Mouse (Mus musculus): ENCODE data around the gene Arfgap1. TPM values are rescaled to one million over a fixed set of nuclear protein-coding genes. Genes with fewer than 3 reads are reported as not detected.

Arfgap1 gene
- total RNA-seq, 1 experiment = 55.0 TPM

DNA sequence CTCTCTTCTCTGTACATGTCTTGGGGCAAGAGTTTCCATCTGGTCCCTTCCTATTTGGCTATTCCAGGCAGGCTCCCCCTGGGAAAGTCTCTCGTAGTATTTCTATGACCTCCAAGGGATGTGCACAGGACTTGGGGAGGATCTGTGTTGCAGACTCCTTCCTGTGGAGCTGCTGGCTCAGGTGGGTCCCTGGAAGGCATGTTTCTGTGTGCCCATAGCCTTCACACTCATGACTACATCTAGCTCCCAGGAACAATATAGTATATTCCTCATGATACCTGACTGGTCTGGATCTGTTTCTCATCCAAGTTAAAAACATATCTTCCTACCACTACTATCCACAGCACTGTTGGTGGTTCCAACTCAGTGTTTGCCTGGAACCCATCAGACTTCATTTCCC is 20.0 kb downstream of the Arfgap1 start:
- in situ Hi-C loops (cut with MboI; ENCODE audit: low sequenced_read_pairs in 2 of 2, unreplicated experiment in 2 of 2) = no loop called here
- no peak overlapping the region for H3K9ac ChIP-seq (ENCODE audit: insufficient read depth, low read depth, low read length, poor library complexity, severe bottlenecking)
- peaks cover 5% of the 10 kb centered on the region; the same call in 1 of the 2 replicates for H3K36me3 ChIP-seq (ENCODE audit: control insufficient read depth, insufficient read depth, low read length, poor library complexity, severe bottlenecking)
- no peaks in the 10 kb centered on the region for H3K9me3 ChIP-seq (ENCODE audit: control insufficient read depth, insufficient read depth, low read depth, low read length)
- peaks cover 0 to 4% of the 10 kb centered on the region in 2 experiments; a peak in 2 of 4 replicates for H3K4me1 ChIP-seq (ENCODE audit: control insufficient read depth in 2 of 2, insufficient read depth in 2 of 2, low read length in 2 of 2, poor library complexity in 1 of 2)
- no peak for DNase-seq (ENCODE audit: low read depth, low spot score)
- H3K4me3 ChIP-seq (ENCODE audit: insufficient read depth in 1 of 2, low read depth in 1 of 2, low read length in 2 of 2, poor library complexity in 1 of 2, severe bottlenecking in 1 of 2) = no peak overlapping the region
- no peak overlapping the region for H3K27ac ChIP-seq (ENCODE audit: insufficient read depth, low read depth, low read length, poor library complexity, severe bottlenecking)
- TF ChIP-seq ZNF384 (IDR thresholded peaks at IDR 0.05; ENCODE audit: low read depth, low read length) (no peak), HCFC1 (IDR thresholded peaks at IDR 0.05; ENCODE audit: borderline replicate concordance, insufficient read depth, low read length) (no peak), MAFK (IDR thresholded peaks at IDR 0.05; ENCODE audit: insufficient read depth, low read depth, low read length) (no peak), CHD2 (IDR thresholded peaks at IDR 0.05; ENCODE audit: low read depth, low read length) (no peak), ZC3H11A (IDR thresholded peaks at IDR 0.05; ENCODE audit: borderline replicate concordance, low read depth, low read length) (no peak)

DNA sequence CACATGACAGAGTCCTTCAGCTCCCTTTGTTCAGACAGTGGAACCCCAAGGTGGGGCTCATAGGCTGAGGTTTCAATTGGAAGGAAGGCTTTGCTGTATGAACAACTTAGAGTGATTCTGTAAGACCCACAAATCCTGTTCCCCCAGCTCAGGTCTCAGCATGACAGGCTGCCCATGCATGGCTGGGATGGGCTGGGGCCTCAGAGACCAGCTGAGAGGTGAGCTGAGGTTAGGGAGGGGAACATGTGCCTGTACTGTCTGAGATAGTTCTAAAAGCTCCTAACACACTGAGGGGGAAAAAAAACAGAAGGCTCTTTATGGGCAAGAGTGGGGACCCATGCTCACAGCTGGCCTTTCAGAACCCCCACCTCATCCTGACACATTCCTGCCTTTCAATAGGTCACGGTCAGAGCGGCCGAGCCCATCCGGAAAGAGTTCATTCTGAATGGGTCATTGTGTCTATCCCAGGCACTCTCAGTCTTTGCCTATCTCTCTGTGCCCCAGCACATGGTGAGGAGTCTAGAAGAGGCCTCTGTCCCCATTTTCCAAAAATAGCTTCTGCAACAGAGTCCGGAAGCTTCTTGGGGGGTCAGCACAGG is 20.5 kb downstream of the Arfgap1 start:
- Histone ChIP-seq H3K4me3 (ENCODE audit: insufficient read depth in 1 of 2, low read depth in 1 of 2, low read length in 2 of 2, poor library complexity in 1 of 2, severe bottlenecking in 1 of 2) (no peak overlapping the region), H3K9me3 (ENCODE audit: control insufficient read depth, insufficient read depth, low read depth, low read length) (no peaks in the 10 kb centered on the region), H3K4me1 (ENCODE audit: control insufficient read depth in 2 of 2, insufficient read depth in 2 of 2, low read length in 2 of 2, poor library complexity in 1 of 2) (peaks cover 0 to 4% of the 10 kb centered on the region in 2 experiments; a peak in 2 of 4 replicates), H3K36me3 (ENCODE audit: control insufficient read depth, insufficient read depth, low read length, poor library complexity, severe bottlenecking) (no peaks in the 10 kb centered on the region), H3K27ac (ENCODE audit: insufficient read depth, low read depth, low read length, poor library complexity, severe bottlenecking) (no peak overlapping the region), H3K9ac (ENCODE audit: insufficient read depth, low read depth, low read length, poor library complexity, severe bottlenecking) (no peak overlapping the region)
- TF ChIP-seq MAFK (IDR thresholded peaks at IDR 0.05; ENCODE audit: insufficient read depth, low read depth, low read length) = no peak
- no peak for TF ChIP-seq ZNF384 (IDR thresholded peaks at IDR 0.05; ENCODE audit: low read depth, low read length)
- TF ChIP-seq CHD2 (IDR thresholded peaks at IDR 0.05; ENCODE audit: low read depth, low read length) = no peak
- no peak for TF ChIP-seq HCFC1 (IDR thresholded peaks at IDR 0.05; ENCODE audit: borderline replicate concordance, insufficient read depth, low read length)
- TF ChIP-seq ZC3H11A (IDR thresholded peaks at IDR 0.05; ENCODE audit: borderline replicate concordance, low read depth, low read length) = no peak
- DNase-seq (ENCODE audit: low read depth, low spot score) = no peak
- in situ Hi-C loops (cut with MboI; ENCODE audit: low sequenced_read_pairs in 2 of 2, unreplicated experiment in 2 of 2) = no loop called here

- peaks cover 0 to 4% of the 10 kb centered on the region in 2 experiments; a peak in 2 of 4 replicates for H3K4me1 ChIP-seq (ENCODE audit: control insufficient read depth in 2 of 2, insufficient read depth in 2 of 2, low read length in 2 of 2, poor library complexity in 1 of 2)
- in situ Hi-C loops (cut with MboI; ENCODE audit: low sequenced_read_pairs in 2 of 2, unreplicated experiment in 2 of 2) = no loop called here
- no peak overlapping the region for H3K27ac ChIP-seq (ENCODE audit: insufficient read depth, low read depth, low read length, poor library complexity, severe bottlenecking)
- H3K4me3 ChIP-seq (ENCODE audit: insufficient read depth in 1 of 2, low read depth in 1 of 2, low read length in 2 of 2, poor library complexity in 1 of 2, severe bottlenecking in 1 of 2) = no peak overlapping the region
- H3K9ac ChIP-seq (ENCODE audit: insufficient read depth, low read depth, low read length, poor library complexity, severe bottlenecking) = no peak overlapping the region
- no peak for DNase-seq (ENCODE audit: low read depth, low spot score)
- TF ChIP-seq ZC3H11A (IDR thresholded peaks at IDR 0.05; ENCODE audit: borderline replicate concordance, low read depth, low read length) (no peak), ZNF384 (IDR thresholded peaks at IDR 0.05; ENCODE audit: low read depth, low read length) (no peak), CHD2 (IDR thresholded peaks at IDR 0.05; ENCODE audit: low read depth, low read length) (no peak), HCFC1 (IDR thresholded peaks at IDR 0.05; ENCODE audit: borderline replicate concordance, insufficient read depth, low read length) (no peak), MAFK (IDR thresholded peaks at IDR 0.05; ENCODE audit: insufficient read depth, low read depth, low read length) (no peak)
- no peaks in the 10 kb centered on the region for H3K9me3 ChIP-seq (ENCODE audit: control insufficient read depth, insufficient read depth, low read depth, low read length)
- H3K36me3 ChIP-seq (ENCODE audit: control insufficient read depth, insufficient read depth, low read length, poor library complexity, severe bottlenecking) = no peaks in the 10 kb centered on the region
Observed at GRCm38 (mm10) chr2:180988347-180988913, 21.4 kb downstream of the Arfgap1 start.

DNA sequence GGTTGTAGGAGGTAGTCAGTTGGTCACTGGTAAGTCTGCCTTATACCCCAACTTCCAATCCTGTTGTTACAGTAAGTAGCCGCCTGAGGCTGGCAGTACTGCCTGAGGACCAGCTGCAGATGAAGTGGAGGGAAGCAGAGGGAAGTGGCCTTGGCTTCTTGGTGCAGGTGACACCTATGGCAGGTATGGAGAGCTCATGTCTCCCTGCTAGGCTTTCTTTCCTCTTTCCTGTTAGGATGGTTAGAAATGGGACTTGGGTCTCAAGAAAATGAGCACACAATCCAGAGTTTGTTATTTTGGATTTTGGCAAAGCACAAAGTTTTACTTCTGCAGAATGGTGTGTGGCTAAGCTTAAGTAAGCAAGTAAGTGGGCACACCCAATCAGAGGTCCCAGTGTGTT is 21.9 kb downstream of the Arfgap1 start:
- DNase-seq (ENCODE audit: low read depth, low spot score) = no peak
- Histone ChIP-seq H3K9me3 (ENCODE audit: control insufficient read depth, insufficient read depth, low read depth, low read length) (no peaks in the 10 kb centered on the region), H3K4me3 (ENCODE audit: insufficient read depth in 1 of 2, low read depth in 1 of 2, low read length in 2 of 2, poor library complexity in 1 of 2, severe bottlenecking in 1 of 2) (no peak overlapping the region), H3K36me3 (ENCODE audit: control insufficient read depth, insufficient read depth, low read length, poor library complexity, severe bottlenecking) (no peaks in the 10 kb centered on the region), H3K9ac (ENCODE audit: insufficient read depth, low read depth, low read length, poor library complexity, severe bottlenecking) (no peak overlapping the region), H3K27ac (ENCODE audit: insufficient read depth, low read depth, low read length, poor library complexity, severe bottlenecking) (no peak overlapping the region), H3K4me1 (ENCODE audit: control insufficient read depth in 2 of 2, insufficient read depth in 2 of 2, low read length in 2 of 2, poor library complexity in 1 of 2) (peaks cover 0 to 4% of the 10 kb centered on the region in 2 experiments; a peak in 2 of 4 replicates)
- in situ Hi-C loops (cut with MboI; ENCODE audit: low sequenced_read_pairs in 2 of 2, unreplicated experiment in 2 of 2) = no loop called here
- TF ChIP-seq CHD2 (IDR thresholded peaks at IDR 0.05; ENCODE audit: low read depth, low read length) (no peak), HCFC1 (IDR thresholded peaks at IDR 0.05; ENCODE audit: borderline replicate concordance, insufficient read depth, low read length) (no peak), ZC3H11A (IDR thresholded peaks at IDR 0.05; ENCODE audit: borderline replicate concordance, low read depth, low read length) (no peak), ZNF384 (IDR thresholded peaks at IDR 0.05; ENCODE audit: low read depth, low read length) (no peak), MAFK (IDR thresholded peaks at IDR 0.05; ENCODE audit: insufficient read depth, low read depth, low read length) (no peak)
